In genomic region chr14:55592226-55592625, GRCm38 (mm10) we compare ENCODE assay signal across 8 mouse cellular contexts. TPM values are rescaled to one million over a fixed set of nuclear protein-coding genes. Genes with fewer than 3 reads are reported as not detected.
DNase-seq lines count a peak whose midpoint lies in the region; ATAC-seq and TF ChIP-seq lines count a peak whose summit lies in the region.

No protein-coding gene starts in this region.

- no peak for TF ChIP-seq CTCF in small intestine, adult 2 months (IDR thresholded peaks at IDR 0.05; ENCODE audit: extremely low read depth, insufficient read length, insufficient replicate concordance, low read depth, low read length)

- peak overlapping the region; percentile 94 for H3K4me3 ChIP-seq in forebrain, embryonic 10.5 days
- peak overlapping the region; percentile 79 for H3K4me3 ChIP-seq in limb, embryonic 10.5 days
- H3K4me3 ChIP-seq in small intestine, adult 2 months (ENCODE audit: low read depth, low read length): peak overlapping the region; percentile 86

- H3K36me3 ChIP-seq in forebrain, embryonic 10.5 days (replicated peaks): peaks cover 50% of the 10 kb centered on the region
- H3K36me3 ChIP-seq in limb, embryonic 10.5 days: peaks cover 59% of the 10 kb centered on the region
- H3K36me3 ChIP-seq in small intestine, adult 2 months (ENCODE audit: control insufficient read depth, insufficient read depth, low read length): peaks cover 44% of the 10 kb centered on the region

- H3K9me3 ChIP-seq in forebrain, embryonic 10.5 days: no peaks in the 10 kb centered on the region
- no peaks in the 10 kb centered on the region for H3K9me3 ChIP-seq in limb, embryonic 10.5 days (replicated peaks)

- peak overlapping the region; percentile 93 for H3K27ac ChIP-seq in forebrain, embryonic 10.5 days
- peak overlapping the region; percentile 90 for H3K27ac ChIP-seq in limb, embryonic 10.5 days
- peak overlapping the region; percentile 87 for H3K27ac ChIP-seq in small intestine, adult 2 months (ENCODE audit: insufficient read depth, low read depth, low read length)

- peak; percentile 27 to 44 for DNase-seq in cerebellum, adult 18-20 months
- peak; percentile 50 for DNase-seq in A20 (ENCODE audit: low read depth, low spot score)
- DNase-seq in forebrain, embryonic 10.5 days (ENCODE audit: extremely low spot score, low spot score): no peak
- DNase-seq in limb, embryonic 10.5 days (ENCODE audit: low spot score): no peak
- no peak for DNase-seq in embryo, embryonic 10 days (ENCODE audit: low spot score)
- DNase-seq in gastrocnemius, adult 8-10 months (ENCODE audit: low spot score in 2 of 2): no peak

- H3K4me1 ChIP-seq in forebrain, embryonic 10.5 days: peaks cover 49% of the 10 kb centered on the region
- H3K4me1 ChIP-seq in limb, embryonic 10.5 days: peaks cover 32% of the 10 kb centered on the region
- peaks cover 7% of the 10 kb centered on the region for H3K4me1 ChIP-seq in small intestine, adult 2 months (ENCODE audit: control insufficient read depth, insufficient read depth, insufficient read length, low read length)

- H3K27me3 ChIP-seq in forebrain, embryonic 10.5 days (ENCODE audit: poor library complexity, severe bottlenecking): no peaks in the 10 kb centered on the region
- H3K27me3 ChIP-seq in limb, embryonic 10.5 days (ENCODE audit: low read depth, poor library complexity, severe bottlenecking): no peaks in the 10 kb centered on the region
- no peaks in the 10 kb centered on the region for H3K27me3 ChIP-seq in small intestine, adult 2 months (ENCODE audit: control insufficient read depth, insufficient read depth, low read length)

- ATAC-seq in cerebellum, adult (ENCODE audit: insufficient number of reproducible peaks, low FRiP score, low TSS enrichment): no peak

- TF ChIP-seq POLR2A in small intestine, adult 2 months (IDR thresholded peaks at IDR 0.05; ENCODE audit: low read depth, low read length): no peak

- WGBS in forebrain, embryonic 10.5 days: 10% methylated on average over 16 of the region's 16 CpGs
- WGBS in limb, embryonic 10.5 days: 4% methylated on average over 16 of the region's 16 CpGs
- 1% methylated on average over 16 of the region's 16 CpGs for WGBS in small intestine, adult 2 months

RNA-seq across cellular contexts. Expression of gene Rnf31, which starts 0.7 kb away (rescaled TPM):
- polyA plus RNA-seq in forebrain, embryonic 10.5 days (2016; fragmentation: Nextera tagmentation; extraction: Ambion mirVana): 20.5 and 21.3 TPM in 2 replicates
- 19.7 and 22.6 TPM in 2 replicates for polyA plus RNA-seq in limb, embryonic 10.5 days (2016; fragmentation: Nextera tagmentation; extraction: Ambion mirVana)
- 28.8 and 65.8 TPM in 2 replicates for polyA plus RNA-seq in small intestine, adult 2 months (2012; rRNA removed)
- total RNA-seq in gastrocnemius, adult 8-10 months (2022): 10 to 100 TPM; 14.8 to 18.7 (median 16.6) TPM

RNA-seq across cellular contexts. Expression of gene Psme2, which starts 1.3 kb away (rescaled TPM):
- 154 and 171 TPM in 2 replicates for polyA plus RNA-seq in forebrain, embryonic 10.5 days (2016; fragmentation: Nextera tagmentation; extraction: Ambion mirVana)
- polyA plus RNA-seq in limb, embryonic 10.5 days (2016; fragmentation: Nextera tagmentation; extraction: Ambion mirVana): 157 and 192 TPM in 2 replicates
- 85.3 and 142 TPM in 2 replicates for polyA plus RNA-seq in small intestine, adult 2 months (2012; rRNA removed)
- total RNA-seq in gastrocnemius, adult 8-10 months (2022): 10 to 100 TPM; 50.9 to 72.8 (median 62.7) TPM

RNA-seq across cellular contexts. Expression of gene Emc9, which starts 7.1 kb away (rescaled TPM):
- 5.3 and 5.4 TPM in 2 replicates for polyA plus RNA-seq in forebrain, embryonic 10.5 days (2016; fragmentation: Nextera tagmentation; extraction: Ambion mirVana)
- 5.2 and 5.4 TPM in 2 replicates for polyA plus RNA-seq in limb, embryonic 10.5 days (2016; fragmentation: Nextera tagmentation; extraction: Ambion mirVana)
- polyA plus RNA-seq in small intestine, adult 2 months (2012; rRNA removed): 12.2 and 23.0 TPM in 2 replicates
- 10 to 100 TPM; 30.6 to 41.6 (median 37.6) TPM for total RNA-seq in gastrocnemius, adult 8-10 months (2022)

RNA-seq across cellular contexts. Expression of gene Irf9, which starts 11.1 kb away (rescaled TPM):
- 7.3 and 7.6 TPM in 2 replicates for polyA plus RNA-seq in forebrain, embryonic 10.5 days (2016; fragmentation: Nextera tagmentation; extraction: Ambion mirVana)
- polyA plus RNA-seq in limb, embryonic 10.5 days (2016; fragmentation: Nextera tagmentation; extraction: Ambion mirVana): 4.9 and 7.0 TPM in 2 replicates
- polyA plus RNA-seq in small intestine, adult 2 months (2012; rRNA removed): 29.3 and 77.6 TPM in 2 replicates
- total RNA-seq in gastrocnemius, adult 8-10 months (2022): 1 to 10 TPM; 2.4 to 3.0 (median 2.5) TPM

RNA-seq across cellular contexts. Expression of gene Psme1, which starts 14.3 kb away (rescaled TPM):
- polyA plus RNA-seq in forebrain, embryonic 10.5 days (2016; fragmentation: Nextera tagmentation; extraction: Ambion mirVana): 90.9 and 94.3 TPM in 2 replicates
- 109 and 115 TPM in 2 replicates for polyA plus RNA-seq in limb, embryonic 10.5 days (2016; fragmentation: Nextera tagmentation; extraction: Ambion mirVana)
- polyA plus RNA-seq in small intestine, adult 2 months (2012; rRNA removed): 71.4 and 167 TPM in 2 replicates
- total RNA-seq in gastrocnemius, adult 8-10 months (2022): 10 to 100 TPM; 63.4 to 78.7 (median 78.0) TPM

Comparison
In these comparisons a context has a peak if more than half of its experiments do, and no peak if none do; other contexts are left out.
1. DNase-seq: peak in cerebellum, adult 18-20 months (2 of 2) and A20 (single experiment); none in forebrain, embryonic 10.5 days (single experiment), limb, embryonic 10.5 days (single experiment), embryo, embryonic 10 days (single experiment) and gastrocnemius, adult 8-10 months (0 of 2).
2. Peak in every context shown above with its lines, with median percentiles within 50 percentile points of each other: H3K27ac ChIP-seq and H3K4me3 ChIP-seq.